Mouse (Mus musculus) lung, embryonic 14.5 days (tissue): ENCODE measurements around the gene Sp2. TPM values are rescaled to one million over a fixed set of nuclear protein-coding genes. Genes with fewer than 3 reads are reported as not detected.
A peak's percentile ranks its signal among the peaks of the same experiment; 100 is the strongest.

Experiments
- ATAC-seq: fragments of 200-750 bp; cut with Nextera tagmentation; 2 replicates; pipeline ENCODE4 v1.8.0; 2017; ENCODE audit warnings: mild to moderate bottlenecking, moderate TSS enrichment, moderate library complexity; ENCODE audit not compliant: insufficient read depth
- DNase-seq: peaks from one replicate; pipeline ENCODE4 v3.0.0-alpha.2; 2015
- H3K27ac ChIP-seq: fragments of 300-500 bp; sonication (generic); 2 replicates; pipeline ENCODE4 v1.5.1; 2014; ENCODE audit warnings: low read depth, mild to moderate bottlenecking, moderate library complexity
- H3K27me3 ChIP-seq: fragments of 300-500 bp; sonication (generic); 2 replicates; pipeline ENCODE4 v1.6.1; 2014; ENCODE audit warnings: low read length, control low read depth; ENCODE audit not compliant: insufficient read depth
- H3K36me3 ChIP-seq: fragments of 300-500 bp; sonication (generic); 2 replicates; pipeline ENCODE4 v1.6.1; 2014; ENCODE audit warnings: control low read depth; ENCODE audit not compliant: insufficient read depth
- H3K4me1 ChIP-seq: fragments of 300-500 bp; sonication (generic); 2 replicates; pipeline ENCODE4 v1.6.1; 2014; ENCODE audit warnings: antibody characterized with exemption, control low read depth; ENCODE audit not compliant: insufficient read depth
- H3K4me2 ChIP-seq: fragments of 300-500 bp; sonication (generic); 2 replicates; pipeline ENCODE4 v1.6.1; 2014; ENCODE audit warnings: mild to moderate bottlenecking
- H3K4me3 ChIP-seq: fragments of 300-500 bp; sonication (generic); 2 replicates; pipeline ENCODE4 v1.5.1; 2014; ENCODE audit warnings: low read depth, low read length
- H3K9ac ChIP-seq: fragments of 300-500 bp; sonication (generic); 2 replicates; pipeline ENCODE4 v1.6.1; 2014
- H3K9me3 ChIP-seq: fragments of 300-500 bp; sonication (generic); 2 replicates; pipeline ENCODE4 v1.6.1; 2016; ENCODE audit warnings: low read depth, low read length, control low read depth
- CTCF ChIP-seq: IDR thresholded peaks from 2 replicates; pipeline ENCODE4 v1.5.1; 2016; ENCODE audit warnings: antibody characterized with exemption, low read depth
- WGBS: fragments of 180-500 bp; shearing (Covaris S2); extraction: QIAGEN DNeasy Blood & Tissue Kit; methylation state at CpG from one replicate; pipeline ENCODE4 v1.1.7; 2014; 5-methylcytosine and 5-hydroxymethylcytosine counted together
- polyA plus RNA-seq: library from polyadenylated mRNA; unstranded; fragments of >200 nt; fragmentation: Nextera tagmentation; extraction: Ambion mirVana; gene quantifications from 2 replicates; pipeline ENCODE4 v1.2.1, GENCODE M21; 2014

Gene Sp2
- polyA plus RNA-seq, 1 experiment from 2014 or later = 22.3 TPM

- H3K27ac ChIP-seq = no peak overlapping the region
- no peaks in the 10 kb centered on the region for H3K27me3 ChIP-seq
- no peaks in the 10 kb centered on the region for H3K36me3 ChIP-seq
- no peaks in the 10 kb centered on the region for H3K9me3 ChIP-seq
- no peak overlapping the region for H3K4me2 ChIP-seq
- no peak overlapping the region for H3K4me3 ChIP-seq
- no peak for ATAC-seq
- no peak for DNase-seq
- TF ChIP-seq CTCF = no peak
- peaks cover 5% of the 10 kb centered on the region; the same call in 1 of the 2 replicates for H3K4me1 ChIP-seq
- H3K9ac ChIP-seq = no peak overlapping the region
- WGBS = 53% methylated on average over 15 of the region's 15 CpGs
These were observed 1.3 kb downstream of the Sp2 start for GRCm38 (mm10) chr11:96981461-96981860.

- TF ChIP-seq CTCF = no peak
- H3K9me3 ChIP-seq = no peaks in the 10 kb centered on the region
- peaks cover 9% of the 10 kb centered on the region for H3K4me1 ChIP-seq
- H3K9ac ChIP-seq = no peak overlapping the region
- H3K4me3 ChIP-seq = no peak overlapping the region
- WGBS = 74% methylated on average over 5 of the region's 5 CpGs
- H3K36me3 ChIP-seq = no peaks in the 10 kb centered on the region
- no peak overlapping the region for H3K27ac ChIP-seq
- DNase-seq (no peak), ATAC-seq (no peak)
- no peaks in the 10 kb centered on the region for H3K27me3 ChIP-seq
- H3K4me2 ChIP-seq = no peak overlapping the region
These were observed 2.7 kb downstream of the Sp2 start for GRCm38 (mm10) chr11:96980021-96980420.

GRCm38 (mm10) chr11:96979329-96979728 is 3.4 kb downstream of the Sp2 start:
- WGBS = 79% methylated on average over 7 of the region's 7 CpGs
- no peak overlapping the region for H3K27ac ChIP-seq
- no peak for ATAC-seq

GRCm38 (mm10) chr11:96978401-96979246 is 4.1 kb downstream of the Sp2 start:
- Histone ChIP-seq H3K36me3 (0 out of 2 replicates have a peak, but pooled peaks cover 2% of the 10 kb centered on the region), H3K27me3 (no peaks in the 10 kb centered on the region), H3K4me1 (peaks cover 9% of the 10 kb centered on the region), H3K9ac (peak overlapping the region; percentile 58), H3K9me3 (no peaks in the 10 kb centered on the region), H3K27ac (peak overlapping the region; percentile 83), H3K4me2 (peak overlapping the region; percentile 93), H3K4me3 (peak overlapping the region; percentile 95)
- no peak for DNase-seq
- TF ChIP-seq CTCF = no peak
- 23% methylated on average over 17 of the region's 17 CpGs for WGBS
- ATAC-seq = no peak

More at GRCm38 (mm10) chr11:96979329-96979728, 3.4 kb downstream of the Sp2 start:
- H3K36me3 ChIP-seq = no peaks in the 10 kb centered on the region
- no peaks in the 10 kb centered on the region for H3K9me3 ChIP-seq
- no peak overlapping the region for H3K4me2 ChIP-seq
- no peaks in the 10 kb centered on the region for H3K27me3 ChIP-seq
- no peak overlapping the region for H3K4me3 ChIP-seq
- no peak overlapping the region for H3K9ac ChIP-seq
- H3K4me1 ChIP-seq = peaks cover 9% of the 10 kb centered on the region
- TF ChIP-seq CTCF = no peak
- no peak for DNase-seq

- Histone ChIP-seq H3K27ac (peak overlapping the region; percentile 95), H3K27me3 (no peaks in the 10 kb centered on the region), H3K36me3 (0 out of 2 replicates have a peak, but pooled peaks cover 3% of the 10 kb centered on the region), H3K4me1 (peaks cover 9% of the 10 kb centered on the region), H3K4me3 (peak overlapping the region; percentile 95), H3K9ac (peak overlapping the region; percentile 95), H3K9me3 (no peaks in the 10 kb centered on the region), H3K4me2 (peak overlapping the region; percentile 93)
- under 1% methylated on average over 45 of the region's 45 CpGs for WGBS
- ATAC-seq (peak; percentile 97), DNase-seq (peak; percentile 100)
- no peak for TF ChIP-seq CTCF
These were observed 5.0 kb downstream of the Sp2 start for GRCm38 (mm10) chr11:96977606-96978400.

- H3K4me3 ChIP-seq = peak overlapping the region; percentile 95
- ATAC-seq (peak; percentile 70), DNase-seq (peak; percentile 92)
- no peaks in the 10 kb centered on the region for H3K9me3 ChIP-seq
- H3K9ac ChIP-seq = peak overlapping the region; percentile 95
- no peaks in the 10 kb centered on the region for H3K27me3 ChIP-seq
- H3K4me2 ChIP-seq = peak overlapping the region; percentile 69
- H3K36me3 ChIP-seq = 0 out of 2 replicates have a peak, but pooled peaks cover 3% of the 10 kb centered on the region
- 1% methylated on average over 48 of the region's 50 CpGs for WGBS
- peak overlapping the region; percentile 95 for H3K27ac ChIP-seq
- peaks cover 12% of the 10 kb centered on the region for H3K4me1 ChIP-seq
- no peak; the same call in 1 of the 2 replicates for TF ChIP-seq CTCF
These were observed 5.7 kb downstream of the Sp2 start for GRCm38 (mm10) chr11:96976911-96977591.
